Mouse (Mus musculus) T-helper 17 cell (primary cell): ENCODE results near the gene Acot5.

Source experiments
- in situ Hi-C, 2 experiments: fragments of 300-600 bp; cut with MboI, MseI; formaldehyde crosslinking; loops; 1 replicate in 1 of 2; 2 replicates in 1 of 2; pipeline ENCODE4 v1.15.1; 2025; ENCODE audit warnings: high pct_unique_total_duplicates in 2 of 2

Acot5 gene

DNA sequence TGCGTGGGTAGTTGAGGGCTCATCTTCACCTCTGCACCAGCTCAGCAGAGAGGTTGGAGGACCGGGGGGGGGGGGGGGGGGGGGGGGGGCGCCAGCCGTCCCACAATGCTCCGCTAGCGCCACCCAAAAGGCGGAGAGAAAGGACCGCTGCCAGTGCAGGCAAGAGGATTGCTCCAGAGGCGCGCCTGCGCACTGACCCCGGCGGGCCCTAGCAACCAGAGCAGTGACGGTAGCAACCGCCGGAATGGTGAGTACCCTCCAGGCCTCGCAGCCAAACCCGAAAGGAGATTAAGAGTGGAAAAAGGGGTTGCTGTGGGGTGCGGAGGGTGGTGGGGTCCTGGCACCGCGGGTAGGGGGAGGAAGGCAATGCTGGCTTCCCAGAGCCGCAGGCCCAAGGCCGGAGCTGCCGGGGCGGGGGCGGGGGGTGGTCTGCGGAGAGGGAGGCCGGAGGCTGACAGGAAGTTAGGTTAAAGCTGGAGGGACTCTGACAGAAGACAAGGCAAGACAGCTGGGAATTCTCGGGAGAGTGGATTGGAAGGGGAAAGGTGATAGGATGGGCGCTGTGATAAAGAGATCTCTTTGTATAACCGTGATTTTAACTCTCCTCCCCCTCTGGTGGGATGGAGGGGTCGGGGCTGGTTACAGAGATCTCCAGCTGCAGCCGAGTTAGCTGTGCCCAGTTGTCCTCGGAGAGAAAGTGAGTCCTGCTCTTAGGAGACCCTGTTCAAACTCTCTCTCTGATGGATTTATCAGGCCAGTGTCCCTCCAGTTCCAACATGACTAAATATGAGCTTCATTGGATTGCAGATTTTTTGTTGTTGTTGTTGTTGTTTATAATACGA lies 45.2 kb downstream of the Acot5 start, which contains the start of gene Dnal1:
TSS of gene Dnal1 (plus strand) at position 214 of the 842 bp plus-strand sequence.
- in situ Hi-C loops, result no loop called here

DNA sequence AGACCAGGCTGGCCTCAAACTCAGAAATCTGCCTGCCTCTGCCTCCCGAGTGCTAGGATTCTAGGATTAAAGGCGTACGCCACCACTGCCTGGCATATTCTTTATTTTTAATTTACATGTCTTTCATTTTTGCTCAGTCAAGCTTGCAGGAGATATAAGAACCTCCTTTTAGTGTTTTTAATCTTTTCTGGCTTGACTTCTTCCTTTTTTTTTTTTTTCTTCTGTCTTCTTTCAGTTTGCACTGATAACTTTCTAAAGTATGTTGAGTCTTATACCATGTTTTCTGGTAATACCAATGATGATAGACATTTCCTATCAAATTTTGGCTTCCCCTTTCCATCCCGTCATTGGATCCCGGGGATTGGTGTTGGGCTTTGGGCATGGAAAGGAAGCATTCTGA lies 50.5 kb downstream of the Acot5 start:
- in situ Hi-C loops, result no loop called here
